9 mouse cellular contexts compared by ENCODE assay signal in genomic region chr11:21237474-21238278, GRCm38 (mm10). TPM values are rescaled to one million over a fixed set of nuclear protein-coding genes. Genes with fewer than 3 reads are reported as not detected.
A peak's percentile ranks its signal among the peaks of the same experiment; 100 is the strongest.
DNase-seq lines count a peak whose midpoint lies in the region; ATAC-seq and TF ChIP-seq lines count a peak whose summit lies in the region.
"Had no signal": no experiment of that assay in that cellular context is flagged by ENCODE, and none has a peak within 500 bp of the region (broad histone marks: within the 10 kb centered on the region; RNA-seq: fewer than 3 reads in every experiment).

No protein-coding gene starts in this region.

- no peaks in the 10 kb centered on the region for H3K36me3 ChIP-seq in heart, embryonic 14.5 days (ENCODE audit: control insufficient read depth, insufficient read depth, low read length)
- no peaks in the 10 kb centered on the region for H3K36me3 ChIP-seq in CH12.LX (replicated peaks in 1 of 2; ENCODE audit: control insufficient read depth in 1 of 2, insufficient read depth in 1 of 2, low read length in 1 of 2)
- H3K36me3 ChIP-seq in forebrain, embryonic 15.5 days: no peaks in the 10 kb centered on the region
- no peaks in the 10 kb centered on the region for H3K36me3 ChIP-seq in liver, embryonic 15.5 days (replicated peaks)

- peak; percentile 87 for TF ChIP-seq EP300 in CH12.LX (IDR thresholded peaks at IDR 0.05; ENCODE audit: low read length)

- dilution Hi-C loops in CH12.LX (cut with MboI; ENCODE audit: extremely low pct_ligation_motif_present, extremely low pct_unique_long_range_greater_than_20kb, low sequenced_read_pairs): no loop called here

- H3K9me3 ChIP-seq in heart, embryonic 14.5 days (ENCODE audit: control insufficient read depth, low read length): no peaks in the 10 kb centered on the region
- no peaks in the 10 kb centered on the region for H3K9me3 ChIP-seq in CH12.LX (replicated peaks; ENCODE audit: low read length)
- H3K9me3 ChIP-seq in forebrain, embryonic 15.5 days: no peaks in the 10 kb centered on the region
- no peaks in the 10 kb centered on the region for H3K9me3 ChIP-seq in liver, embryonic 15.5 days (replicated peaks)

- H3K4me2 ChIP-seq in heart, embryonic 14.5 days (ENCODE audit: low read length): peak overlapping the region; percentile 71
- peak overlapping the region; percentile 86 for H3K4me2 ChIP-seq in CH12.LX (ENCODE audit: insufficient read depth, low read depth, poor library complexity, severe bottlenecking)
- peak overlapping the region; percentile 64 for H3K4me2 ChIP-seq in forebrain, embryonic 15.5 days (replicated peaks)
- H3K4me2 ChIP-seq in liver, embryonic 15.5 days: peak overlapping the region; percentile 88; the same call in 1 of the 2 replicates

- H3K27ac ChIP-seq in heart, embryonic 14.5 days (replicated peaks in 1 of 2; ENCODE audit: control insufficient read depth in 1 of 2, insufficient read depth in 1 of 2, low read depth in 2 of 2, low read length in 2 of 2): peak overlapping the region in 1 of 2 experiments; percentile 96; a peak in 1 of 4 replicates
- H3K27ac ChIP-seq in CH12.LX (ENCODE audit: insufficient read depth, low read depth): peak overlapping the region; percentile 79; the same call in 1 of the 2 replicates
- H3K27ac ChIP-seq in forebrain, embryonic 15.5 days (replicated peaks): peak overlapping the region; percentile 94; the same call in 1 of the 2 replicates
- peak overlapping the region; percentile 89 for H3K27ac ChIP-seq in liver, embryonic 15.5 days (replicated peaks)

- TF ChIP-seq POLR2A in CH12.LX (IDR thresholded peaks at IDR 0.05; ENCODE audit: low read depth, low read length): no peak

- 91% methylated on average over 2 of the region's 2 CpGs for WGBS in heart, embryonic 14.5 days
- WGBS in forebrain, embryonic 15.5 days: 90% methylated on average over 2 of the region's 2 CpGs
- WGBS in liver, embryonic 15.5 days (ENCODE audit: insufficient replicate concordance): 89% methylated on average over 2 of the region's 2 CpGs

- peak overlapping the region in 1 of 2 experiments; percentile 95; a peak in 2 of 4 replicates for H3K4me3 ChIP-seq in heart, embryonic 14.5 days (ENCODE audit: control insufficient read depth in 1 of 2, insufficient read depth in 1 of 2, low read depth in 1 of 2, low read length in 2 of 2)
- H3K4me3 ChIP-seq in CH12.LX (replicated peaks in 1 of 3; ENCODE audit: low read depth in 2 of 3, low read length in 2 of 3, poor library complexity in 1 of 3): peak overlapping the region in 2 of 3 experiments; percentile 47 to 99
- peak overlapping the region; percentile 84; the same call in 1 of the 2 replicates for H3K4me3 ChIP-seq in forebrain, embryonic 15.5 days
- peak overlapping the region; percentile 91 for H3K4me3 ChIP-seq in liver, embryonic 15.5 days (replicated peaks)

- no peak for DNase-seq in heart, postnatal 25 days (ENCODE audit: low spot score)
- DNase-seq in CH12.LX (ENCODE audit: extremely low read depth): peak; percentile 42
- DNase-seq in natural killer cell, adult 2 months (ENCODE audit: low spot score in 2 of 2): no peak
- DNase-seq in layer of hippocampus, postnatal 14 days (ENCODE audit: low spot score in 2 of 2): no peak
- no peak for DNase-seq in gastrocnemius, postnatal 25 days

- no peak for TF ChIP-seq RAD21 in CH12.LX (IDR thresholded peaks at IDR 0.05; ENCODE audit: low read depth, low read length)

- in situ Hi-C loops in CH12.LX (cut with MboI; ENCODE audit: low pct_ligation_motif_present, low pct_unique_long_range_greater_than_20kb, low sequenced_read_pairs): no loop called here

- ATAC-seq in heart, embryonic 14.5 days (ENCODE audit: insufficient number of reproducible peaks, insufficient read depth, low FRiP score, low read depth): no peak
- ATAC-seq in forebrain, embryonic 15.5 days (replicated peaks): no peak
- no peak for ATAC-seq in liver, embryonic 15.5 days (ENCODE audit: insufficient read depth)

- no peaks in the 10 kb centered on the region for H3K27me3 ChIP-seq in heart, embryonic 14.5 days (ENCODE audit: control insufficient read depth, insufficient read depth, low read length)
- H3K27me3 ChIP-seq in CH12.LX (replicated peaks): no peaks in the 10 kb centered on the region
- no peaks in the 10 kb centered on the region for H3K27me3 ChIP-seq in forebrain, embryonic 15.5 days
- no peaks in the 10 kb centered on the region for H3K27me3 ChIP-seq in liver, embryonic 15.5 days
- H3K27me3 ChIP-seq: Patski had no signal

- H3K4me1 ChIP-seq in heart, embryonic 14.5 days (ENCODE audit: control insufficient read depth in 2 of 2, insufficient read depth in 2 of 2, low read length in 2 of 2): peaks cover 0 to 20% of the 10 kb centered on the region in 2 experiments; a peak in 3 of 4 replicates
- peaks cover 3 to 21% of the 10 kb centered on the region in 2 experiments; a peak in 3 of 4 replicates for H3K4me1 ChIP-seq in CH12.LX (ENCODE audit: control insufficient read depth in 1 of 2, insufficient read depth in 2 of 2)
- H3K4me1 ChIP-seq in forebrain, embryonic 15.5 days: peaks cover 18% of the 10 kb centered on the region
- H3K4me1 ChIP-seq in liver, embryonic 15.5 days (replicated peaks): peaks cover 15% of the 10 kb centered on the region

- H3K79me2 ChIP-seq in CH12.LX (replicated peaks; ENCODE audit: control insufficient read depth, extremely low read depth, insufficient read depth, poor library complexity, severe bottlenecking): peaks cover 34% of the 10 kb centered on the region

- TF ChIP-seq CTCF in CH12.LX (conservative IDR thresholded peaks at IDR 0.05 in 1 of 2, IDR thresholded peaks at IDR 0.05 in 1 of 2; ENCODE audit: low read depth in 2 of 2, low read length in 2 of 2): no peak

- intact Hi-C loops in heart, postnatal 25 days (cut with DNase I): loop anchor here (1.0 to 10.0 kb wide), 2 partner anchors 145 to 693 kb away; partner anchors contain the start of gene Sertad2

- peak overlapping the region; percentile 98; the same call in 1 of the 2 replicates for H3K9ac ChIP-seq in heart, embryonic 14.5 days (ENCODE audit: low read length)
- peak overlapping the region; percentile 87 for H3K9ac ChIP-seq in CH12.LX (ENCODE audit: insufficient read depth, low read depth)
- H3K9ac ChIP-seq in forebrain, embryonic 15.5 days (replicated peaks): peak overlapping the region; percentile 91; the same call in 1 of the 2 replicates
- H3K9ac ChIP-seq in liver, embryonic 15.5 days: 0 out of 2 replicates have a peak overlapping the region, but pooled peaks have one; percentile 94

TF ChIP-seq in CH12.LX, 34 proteins besides CTCF, POLR2A, EP300 and RAD21 (continues in another document):
- no peak for TF ChIP-seq ZKSCAN1 (IDR thresholded peaks at IDR 0.05; ENCODE audit: borderline replicate concordance, low read depth, low read length)
- TF ChIP-seq HCFC1 (IDR thresholded peaks at IDR 0.05; ENCODE audit: low read depth, low read length): no peak; the same call in none of the 2 replicates
- TF ChIP-seq USF2 (conservative IDR thresholded peaks at IDR 0.05; ENCODE audit: low read depth, low read length): no peak
- TF ChIP-seq ZMIZ1 (IDR thresholded peaks at IDR 0.05; ENCODE audit: low read depth, low read length): no peak; the same call in 1 of the 2 replicates
- TF ChIP-seq MEF2A (IDR thresholded peaks at IDR 0.05; ENCODE audit: borderline replicate concordance, low read depth, low read length): peak; percentile 70; the same call in 1 of the 2 replicates
- peak; percentile 81; the same call in 1 of the 2 replicates for TF ChIP-seq JUND (conservative IDR thresholded peaks at IDR 0.05; ENCODE audit: low read depth, low read length)
- peak; percentile 88 for TF ChIP-seq JUN (IDR thresholded peaks at IDR 0.05; ENCODE audit: insufficient read depth, low read depth, low read length)
- TF ChIP-seq BHLHE40 (IDR thresholded peaks at IDR 0.05; ENCODE audit: low read depth, low read length): no peak
- peak; percentile 78; the same call in 1 of the 2 replicates for TF ChIP-seq TBP (conservative IDR thresholded peaks at IDR 0.05; ENCODE audit: low read depth, low read length)
- TF ChIP-seq KAT2A (IDR thresholded peaks at IDR 0.05; ENCODE audit: insufficient replicate concordance, low read length): no peak
- no peak for TF ChIP-seq UBTF (IDR thresholded peaks at IDR 0.05; ENCODE audit: low read depth, low read length)
- TF ChIP-seq NRF1 (IDR thresholded peaks at IDR 0.05; ENCODE audit: low read depth, low read length): no peak
- TF ChIP-seq MYC (IDR thresholded peaks at IDR 0.05; ENCODE audit: low read depth, low read length): peak; percentile 84
- TF ChIP-seq GABPA (IDR thresholded peaks at IDR 0.05; ENCODE audit: insufficient replicate concordance, low read depth, low read length): no peak
- no peak for TF ChIP-seq MAFK (IDR thresholded peaks at IDR 0.05; ENCODE audit: insufficient replicate concordance, low read length)
- no peak for TF ChIP-seq MAZ (IDR thresholded peaks at IDR 0.05; ENCODE audit: low read depth, low read length)
- TF ChIP-seq ZC3H11A (IDR thresholded peaks at IDR 0.05; ENCODE audit: low read depth, low read length): no peak
- TF ChIP-seq ETS1 (conservative IDR thresholded peaks at IDR 0.05; ENCODE audit: low read depth, low read length): peak; percentile 78
- TF ChIP-seq E2F4 (IDR thresholded peaks at IDR 0.05; ENCODE audit: insufficient replicate concordance, low read depth, low read length): no peak
- no peak for TF ChIP-seq CHD2 (IDR thresholded peaks at IDR 0.05; ENCODE audit: low read length)
- no peak for TF ChIP-seq USF1 (IDR thresholded peaks at IDR 0.05; ENCODE audit: low read depth, low read length)
- no peak for TF ChIP-seq POLR2AphosphoS2 (IDR thresholded peaks at IDR 0.05; ENCODE audit: low read depth, low read length)
- peak; percentile 36; the same call in 1 of the 2 replicates for TF ChIP-seq SIN3A (IDR thresholded peaks at IDR 0.05; ENCODE audit: low read length)
- TF ChIP-seq CHD1 (IDR thresholded peaks at IDR 0.05; ENCODE audit: low read depth, low read length): no peak; the same call in 1 of the 2 replicates
- no peak for TF ChIP-seq SMC3 (IDR thresholded peaks at IDR 0.05; ENCODE audit: low read depth, low read length)
- TF ChIP-seq ELF1 (IDR thresholded peaks at IDR 0.05; ENCODE audit: low read depth, low read length): no peak

RNA-seq across cellular contexts. Expression of gene Vps54, which starts 1.4 kb away (rescaled TPM):
- 12.3 and 13.2 TPM in 2 replicates for polyA plus RNA-seq in heart, embryonic 14.5 days (2014; fragmentation: Nextera tagmentation; extraction: Ambion mirVana)
- total RNA-seq in heart, postnatal 25 days (2021): 10 to 100 TPM; 18.0 to 18.2 TPM
- 20.4 and 24.7 TPM in 2 replicates for total RNA-seq in CH12.LX (2012; rRNA removed)
- 37.5 and 43.5 TPM in 2 replicates for total RNA-seq in CH12.LX (2014; rRNA removed)
- 22.7 and 22.9 TPM in 2 replicates for polyA plus RNA-seq in CH12.LX (2012; ENCODE audit: insufficient read length, low read depth)
- 10.1 and 11.0 TPM in 2 replicates for polyA plus RNA-seq in forebrain, embryonic 15.5 days (2015; fragmentation: Nextera tagmentation; extraction: Ambion mirVana)
- 3.7 and 4.2 TPM in 2 replicates for polyA plus RNA-seq in liver, embryonic 15.5 days (2015; fragmentation: Nextera tagmentation; extraction: Ambion mirVana)
- 10 to 100 TPM; 25.2 to 26.1 TPM for total RNA-seq in layer of hippocampus, postnatal 14 days (2021)
- 10 to 100 TPM; 17.7 TPM for total RNA-seq in gastrocnemius, postnatal 25 days (2021)
